Mouse (Mus musculus): Measurements from ENCODE around the gene Macrod1.
A peak's percentile ranks its signal among the peaks of the same experiment; 100 is the strongest.

Gene Macrod1

DNA sequence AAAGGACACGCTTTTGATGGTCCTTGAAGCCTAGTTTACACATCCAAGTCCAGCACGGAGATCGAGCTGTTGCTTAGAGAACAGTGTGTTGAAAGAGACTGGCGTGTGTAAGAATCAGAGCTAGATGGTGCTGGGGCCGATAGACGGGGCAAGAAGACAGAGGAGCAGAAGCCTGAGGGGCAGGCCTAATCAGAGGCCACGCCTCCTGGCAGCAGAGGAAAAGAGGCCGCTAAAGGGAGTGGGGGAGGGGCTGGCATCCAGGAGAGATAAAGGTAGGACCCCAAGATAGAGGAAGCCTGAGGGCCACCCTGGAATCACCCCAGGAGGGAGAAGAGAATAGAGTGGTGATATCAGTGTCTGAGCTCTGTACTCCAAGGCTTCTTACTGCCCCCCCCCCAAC lies 114.8 kb downstream of the Macrod1 start:
- no peak for DNase-seq (ENCODE audit: low spot score)

- no peak for DNase-seq (ENCODE audit: low spot score)
Measured at GRCm38 (mm10) chr19:7172051-7172866, 115.6 kb downstream of the Macrod1 start.

- no peak for DNase-seq (ENCODE audit: low spot score)
Measured at GRCm38 (mm10) chr19:7176041-7176696, 119.6 kb downstream of the Macrod1 start.

GRCm38 (mm10) chr19:7177804-7178511 lies 121.3 kb downstream of the Macrod1 start:
- no peak for DNase-seq (ENCODE audit: low spot score)

DNA sequence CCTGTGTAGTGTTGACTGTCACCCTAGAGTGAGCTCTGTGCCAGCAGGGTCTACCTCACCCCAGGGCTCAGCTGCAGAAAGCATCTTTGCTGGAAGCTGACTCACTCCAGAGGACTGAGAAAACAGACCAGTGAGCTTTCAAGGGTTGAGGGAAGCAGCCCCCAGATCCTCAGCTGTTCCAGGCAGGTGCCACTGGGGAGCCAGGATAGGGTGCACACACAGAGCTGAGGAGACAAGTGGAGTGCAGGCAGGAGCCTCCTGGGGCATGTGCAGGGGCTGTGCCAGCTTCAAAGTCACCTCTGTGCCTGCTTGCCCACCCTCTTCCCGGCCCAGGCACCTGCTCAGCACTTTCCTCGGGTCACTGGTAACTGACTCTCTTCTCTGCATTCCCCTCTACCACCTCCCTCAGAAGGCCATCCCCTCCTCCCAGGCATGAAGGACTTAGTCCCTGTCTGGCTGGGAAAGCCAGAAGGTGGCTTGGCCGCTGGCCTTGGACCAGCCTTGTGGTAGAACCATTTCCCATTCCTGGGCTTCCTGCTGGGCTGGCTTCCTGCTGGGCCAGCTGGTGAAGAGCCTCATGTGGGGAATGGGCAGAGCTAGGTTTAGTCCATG lies 122.3 kb downstream of the Macrod1 start:
- DNase-seq (ENCODE audit: low spot score), result no peak

DNA sequence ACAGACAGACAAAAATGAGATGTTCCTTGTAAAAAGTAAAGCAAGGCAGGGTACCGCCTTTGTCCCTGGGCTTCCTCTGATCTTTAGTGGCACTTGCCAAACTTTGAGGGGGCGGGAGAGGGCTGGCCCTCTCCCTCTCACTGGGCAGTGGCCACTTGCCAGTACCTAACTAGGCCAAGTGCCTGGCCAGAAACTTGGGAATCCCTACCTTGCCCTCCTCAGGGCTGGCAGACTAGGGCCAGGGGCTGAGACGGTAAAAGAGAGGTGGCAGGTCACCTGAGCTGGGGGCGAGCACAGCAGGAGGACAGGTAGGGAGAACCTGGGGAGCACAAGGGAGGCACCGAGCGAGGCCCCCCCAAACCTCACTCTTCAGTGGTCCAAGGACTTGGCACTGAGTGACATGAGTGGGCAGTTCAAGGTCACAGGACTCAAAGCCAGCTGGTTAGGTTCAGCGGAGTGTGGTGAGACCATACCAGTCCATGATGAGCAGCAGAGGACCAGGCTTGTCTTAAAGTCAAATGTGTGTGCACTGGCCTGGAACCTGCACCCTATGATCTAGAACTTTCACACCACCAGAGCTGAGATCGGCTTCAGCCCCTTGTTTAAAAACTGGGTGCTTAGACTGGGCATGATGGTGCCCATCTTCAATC lies 124.3 kb downstream of the Macrod1 start:
- no peak for DNase-seq (ENCODE audit: low spot score)

DNA sequence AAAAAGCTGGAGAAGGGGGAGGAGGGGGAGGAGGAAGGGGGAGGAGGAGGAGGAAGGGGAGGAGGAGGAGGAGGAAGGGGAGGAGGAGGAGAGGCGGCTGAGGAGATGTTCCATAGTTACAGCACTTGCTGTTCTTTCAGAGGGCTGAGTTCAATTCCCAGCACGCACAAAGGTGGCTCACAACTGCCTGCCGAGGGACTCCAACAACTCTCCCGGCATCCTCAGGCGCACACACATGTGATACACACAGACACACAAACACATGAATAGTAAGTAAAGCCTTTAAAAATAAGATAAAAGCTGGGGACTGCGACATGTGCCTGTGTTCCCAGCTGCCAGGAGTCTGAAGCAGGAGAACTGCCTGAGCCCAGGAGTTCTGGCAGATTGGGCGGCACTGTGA lies 124.9 kb downstream of the Macrod1 start:
- DNase-seq (ENCODE audit: low spot score), result no peak

GRCm38 (mm10) chr19:7182273-7182949 lies 125.8 kb downstream of the Macrod1 start:
- DNase-seq (ENCODE audit: low spot score), result no peak

DNA sequence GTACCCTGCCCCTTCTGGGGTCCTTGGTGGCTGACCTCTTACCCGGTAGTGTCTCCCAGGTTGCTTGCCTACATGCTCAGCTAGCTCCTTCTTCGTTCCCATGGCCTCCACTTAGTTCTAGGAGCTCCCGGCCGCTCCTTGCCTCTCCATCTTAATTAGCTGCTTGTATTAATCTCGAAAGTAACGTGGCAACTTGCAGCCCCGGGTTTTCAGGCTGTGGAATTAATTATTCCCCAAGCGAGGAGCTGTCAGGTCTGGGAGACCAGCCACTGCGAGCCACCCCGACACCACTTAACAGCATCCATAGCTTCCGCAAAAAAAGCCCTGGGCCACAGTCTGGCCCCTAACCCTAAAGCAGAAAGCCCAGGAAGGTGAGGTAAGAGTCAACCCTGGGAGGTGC lies 126.8 kb downstream of the Macrod1 start:
- no peak for DNase-seq (ENCODE audit: low spot score)

- no peak for DNase-seq (ENCODE audit: low spot score)
Measured at GRCm38 (mm10) chr19:7185059-7185458, 128.4 kb downstream of the Macrod1 start.

DNA sequence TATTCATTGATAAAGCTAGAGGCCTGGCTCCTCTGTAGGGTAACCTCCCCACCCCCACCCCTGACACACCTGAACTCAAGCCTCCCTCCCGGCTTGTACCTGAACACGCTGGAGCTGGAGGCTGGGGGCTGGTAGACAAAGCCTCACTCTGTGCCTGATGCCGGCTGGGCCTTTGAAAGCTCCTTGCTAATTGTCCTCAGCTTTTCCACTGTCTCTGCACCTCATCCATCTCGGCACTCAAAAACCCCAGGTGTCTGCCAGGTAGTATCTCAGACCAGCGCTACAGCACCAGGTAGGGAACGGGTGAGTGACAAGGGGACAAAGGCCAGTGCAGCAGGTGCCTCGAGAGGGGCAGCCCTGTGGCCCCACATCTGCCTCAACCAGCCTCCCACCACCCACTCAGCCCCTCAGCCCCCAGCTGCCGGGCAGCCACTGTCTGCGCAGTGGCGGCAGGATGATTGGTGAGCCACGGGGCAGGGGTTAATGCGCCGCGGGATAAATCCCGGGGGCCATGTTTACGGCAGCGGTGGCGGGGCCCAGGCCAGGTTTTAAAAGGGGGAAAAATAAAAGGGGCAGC lies 129.2 kb downstream of the Macrod1 start:
- no peak for DNase-seq (ENCODE audit: low spot score)

GRCm38 (mm10) chr19:7187157-7187556 lies 130.5 kb downstream of the Macrod1 start:
- no peak for DNase-seq (ENCODE audit: low spot score)

DNA sequence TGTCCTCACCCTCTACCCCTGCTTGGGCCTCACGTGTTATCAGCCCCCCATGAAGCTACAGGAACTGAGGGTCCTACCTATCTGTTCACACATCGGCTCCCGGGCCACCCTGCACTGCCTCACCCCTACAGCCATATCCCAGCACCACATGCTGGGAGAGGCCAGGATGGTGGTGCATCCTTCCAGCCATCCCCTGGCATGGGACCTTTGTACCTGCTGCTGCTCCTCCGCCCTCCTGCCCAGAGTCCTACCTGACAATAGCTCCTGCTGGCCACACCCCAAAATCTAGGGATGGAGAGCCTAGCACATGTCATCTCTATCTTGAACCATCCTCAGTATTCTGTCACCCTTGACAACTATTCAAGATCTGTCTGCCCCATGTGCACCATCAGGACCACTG lies 132.4 kb downstream of the Macrod1 start:
- no peak for DNase-seq (ENCODE audit: low spot score)

DNA sequence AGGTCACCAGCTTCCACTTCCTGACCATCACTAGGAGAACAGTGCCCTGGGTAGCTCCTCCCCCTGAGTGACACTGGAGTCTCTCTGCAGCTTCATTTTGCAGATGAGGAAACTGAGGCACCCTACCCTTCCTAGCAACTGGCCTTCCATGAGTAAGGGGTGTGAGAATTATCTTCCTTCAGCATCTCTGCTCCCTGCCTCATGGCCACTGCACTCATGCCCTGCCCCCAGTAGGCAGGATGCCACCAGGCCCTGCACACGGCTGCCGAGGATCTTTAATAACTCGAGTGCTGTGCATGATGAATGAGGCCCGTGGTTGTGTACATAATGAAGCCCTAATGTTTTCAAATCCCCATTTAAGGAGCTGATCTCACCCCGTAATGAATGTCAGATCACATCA lies 134.4 kb downstream of the Macrod1 start:
- DNase-seq (ENCODE audit: low spot score), result no peak

GRCm38 (mm10) chr19:7191639-7192038 lies 135.0 kb downstream of the Macrod1 start:
- no peak for DNase-seq (ENCODE audit: low spot score)

GRCm38 (mm10) chr19:7192561-7192967 lies 136.0 kb downstream of the Macrod1 start:
- no peak for DNase-seq (ENCODE audit: low spot score)

- peak; percentile 43 for DNase-seq (ENCODE audit: low spot score)
Measured at GRCm38 (mm10) chr19:7195900-7196728, 139.5 kb downstream of the Macrod1 start.

DNA sequence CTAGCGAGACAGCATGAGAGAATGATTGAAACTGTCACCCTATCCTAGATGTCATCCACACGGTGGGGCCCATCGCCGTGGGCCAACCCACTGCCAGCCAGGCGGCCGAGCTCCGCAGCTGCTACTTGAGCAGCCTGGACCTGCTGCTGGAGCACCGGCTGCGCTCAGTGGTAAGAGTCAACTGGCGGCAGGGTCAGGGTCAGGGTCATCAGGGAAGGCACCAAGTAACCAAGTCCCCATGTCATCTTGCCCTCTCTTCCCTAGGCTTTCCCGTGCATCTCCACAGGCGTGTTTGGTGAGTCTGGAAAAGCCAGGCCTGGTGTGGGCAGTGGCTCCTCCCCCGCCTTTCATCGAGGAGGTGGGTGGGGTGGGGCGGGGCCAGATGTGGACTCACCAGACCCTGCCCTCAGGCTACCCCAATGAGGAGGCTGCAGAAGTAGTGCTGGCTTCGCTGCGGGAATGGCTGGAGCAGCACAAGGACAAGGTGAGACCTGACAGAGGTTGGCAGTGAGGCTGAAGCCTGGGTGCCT lies 140.2 kb downstream of the Macrod1 start:
- DNase-seq (ENCODE audit: low spot score), result no peak

DNA sequence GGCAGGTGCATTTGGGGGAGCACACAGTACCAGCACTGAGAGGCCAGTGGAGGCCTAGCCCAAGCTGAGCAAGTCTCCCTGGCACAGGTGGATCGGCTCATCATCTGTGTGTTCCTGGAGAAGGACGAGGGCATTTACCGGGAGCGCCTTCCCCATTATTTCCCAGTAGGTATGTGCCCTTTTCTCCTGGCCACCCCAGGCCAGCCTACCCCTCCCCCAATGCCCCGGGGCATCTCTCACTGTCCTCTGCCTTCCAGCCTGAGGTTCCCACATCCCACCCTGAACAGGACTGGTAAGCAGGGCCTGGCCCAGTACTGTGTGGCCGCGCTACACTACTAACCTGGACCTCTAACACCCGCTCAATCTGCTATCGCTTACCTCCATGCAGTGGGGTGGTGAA lies 140.8 kb downstream of the Macrod1 start:
- no peak for DNase-seq (ENCODE audit: low spot score)

DNA sequence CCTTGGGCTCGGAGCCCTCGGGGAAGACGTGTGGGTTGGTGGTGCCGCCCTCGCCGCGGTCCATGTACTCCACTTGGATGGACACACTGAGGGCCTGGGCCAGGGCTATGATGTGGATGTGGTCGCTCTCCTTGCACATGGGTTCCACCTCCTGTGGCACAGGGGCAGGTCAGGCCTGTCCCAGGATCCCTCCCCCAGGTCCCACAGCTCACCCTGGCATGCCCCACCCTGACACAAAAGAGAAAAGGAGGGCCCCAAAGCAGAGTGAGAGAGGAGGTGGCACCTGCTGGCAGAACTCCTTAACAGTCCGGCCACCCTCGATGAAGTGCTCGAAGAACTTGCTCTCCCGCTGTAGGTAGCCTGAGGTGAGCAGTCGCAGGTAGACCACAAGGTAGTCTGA lies 142.5 kb downstream of the Macrod1 start:
- no peak for DNase-seq (ENCODE audit: low spot score)
